Mouse (Mus musculus) liver, postnatal 0 days (tissue): ENCODE measurements around the gene Ttll12.

Experiments
- CTCF ChIP-seq: sonication (generic); IDR thresholded peaks from 2 replicates; pipeline ENCODE4 v1.5.1; 2016; ENCODE audit warnings: antibody characterized with exemption, low read depth
- EP300 ChIP-seq: IDR thresholded peaks from 2 replicates; pipeline ENCODE4 v1.6.1; 2016; ENCODE audit warnings: antibody characterized with exemption, low read depth, mild to moderate bottlenecking

GRCm38 (mm10) chr15:83584741-83585220 lies 10.2 kb downstream of the Ttll12 start:
- TF ChIP-seq CTCF (no peak), EP300 (no peak)
